Mouse (Mus musculus): ENCODE measurements around the gene Gfer. TPM values are rescaled to one million over a fixed set of nuclear protein-coding genes. Genes with fewer than 3 reads are reported as not detected.

Gfer gene
- polyA plus RNA-seq, 1 experiment, result 29.8 TPM

DNA sequence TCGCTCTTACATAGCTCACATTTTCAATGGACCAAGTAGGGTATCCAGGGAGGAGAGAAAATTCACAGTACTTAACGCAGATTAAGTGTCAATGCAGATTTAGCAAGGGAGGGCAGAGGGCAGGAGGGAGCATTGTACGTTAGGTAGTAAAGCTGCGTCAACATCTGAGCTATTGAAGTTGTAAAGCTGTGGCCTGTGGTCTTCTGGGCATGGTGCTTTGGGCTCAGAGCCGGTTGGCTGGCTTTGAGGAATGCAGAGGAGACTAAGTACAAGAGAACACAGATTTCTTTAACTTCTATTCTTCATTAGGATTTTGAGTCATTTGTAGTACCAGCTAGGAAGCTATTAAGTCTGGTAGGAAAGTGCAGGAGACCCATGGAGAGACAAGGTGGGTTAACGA is 19.6 kb upstream of the Gfer start:
- peaks cover 6% of the 10 kb centered on the region; the same call in 1 of the 2 replicates for H3K4me1 ChIP-seq (ENCODE audit: control insufficient read depth, insufficient read depth, low read length)
- no peaks in the 10 kb centered on the region for H3K36me3 ChIP-seq (ENCODE audit: control insufficient read depth, insufficient read depth, low read length)
- H3K27me3 ChIP-seq (replicated peaks; ENCODE audit: control insufficient read depth, insufficient read depth, low read length), result no peaks in the 10 kb centered on the region
- peak; percentile 23 for DNase-seq
- TF ChIP-seq CTCF (conservative IDR thresholded peaks at IDR 0.05; ENCODE audit: insufficient read depth, insufficient read length, low read depth, low read length), result no peak
- TF ChIP-seq POLR2A (IDR thresholded peaks at IDR 0.05; ENCODE audit: low read depth, low read length), result no peak
- no peak overlapping the region for H3K27ac ChIP-seq (ENCODE audit: insufficient read depth, low read depth, low read length)
- WGBS, result 50% methylated on average over 6 of the region's 6 CpGs
- no peak overlapping the region for H3K4me3 ChIP-seq (ENCODE audit: insufficient read depth, low read depth, low read length)

DNA sequence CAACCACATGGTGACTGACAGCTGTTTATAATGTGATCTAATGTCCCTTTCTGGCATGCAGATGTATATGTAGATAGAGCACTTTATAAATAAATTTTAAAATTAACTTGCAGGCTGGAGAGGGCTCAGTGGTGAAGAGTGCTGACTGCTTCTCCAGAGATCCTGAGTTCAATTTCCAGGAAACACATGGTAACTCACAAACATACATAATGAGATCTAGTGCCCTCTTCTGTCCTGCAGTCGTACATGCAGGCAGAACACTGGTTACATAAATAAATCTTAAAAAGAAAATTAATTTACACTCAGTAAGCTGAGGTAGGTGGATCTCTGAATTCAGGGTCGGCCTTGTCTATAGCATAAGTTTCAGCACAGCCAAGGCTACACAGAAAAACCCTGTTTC is 12.7 kb upstream of the Gfer start:
- no peak overlapping the region for H3K27ac ChIP-seq (ENCODE audit: insufficient read depth, low read depth, low read length)
- WGBS, result 30% methylated on average over 2 of the region's 2 CpGs
- TF ChIP-seq POLR2A (IDR thresholded peaks at IDR 0.05; ENCODE audit: low read depth, low read length), result no peak
- TF ChIP-seq CTCF (conservative IDR thresholded peaks at IDR 0.05; ENCODE audit: insufficient read depth, insufficient read length, low read depth, low read length), result 0 out of 2 replicates have a peak, but pooled peaks have one; percentile 1

DNA sequence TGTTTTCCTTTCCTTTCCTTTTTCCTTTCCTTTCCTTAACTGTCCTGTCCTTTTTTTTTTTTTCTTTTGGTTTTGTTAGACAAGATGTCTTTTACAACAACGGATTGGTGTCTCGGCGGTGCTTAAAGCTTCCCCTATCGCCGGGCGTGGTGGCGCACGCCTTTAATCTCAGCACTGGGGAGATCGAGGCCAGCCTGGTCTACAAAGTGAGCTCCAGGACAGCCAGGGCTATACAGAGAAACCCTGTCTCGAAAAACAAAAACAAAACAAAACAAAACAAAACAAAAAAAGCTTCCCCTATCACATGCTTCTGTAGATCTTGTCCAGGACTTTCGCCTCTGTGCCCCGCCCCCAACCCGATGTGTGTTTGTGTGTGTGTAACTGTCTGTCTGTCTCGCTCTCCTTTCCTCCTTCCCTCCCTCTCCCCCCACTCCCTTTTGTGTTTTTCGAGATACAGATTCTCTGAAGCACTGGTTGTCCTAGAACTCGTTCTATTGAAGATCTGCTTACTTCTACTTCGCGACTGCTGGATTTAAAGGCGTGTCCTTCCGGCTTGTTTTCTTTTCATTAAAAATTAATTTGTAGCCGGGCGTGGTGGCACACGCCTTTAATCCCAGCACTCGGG is 12.0 kb upstream of the Gfer start:
- H3K27ac ChIP-seq (ENCODE audit: insufficient read depth, low read depth, low read length), result peak overlapping the region; percentile 18; the same call in 1 of the 2 replicates
- DNase-seq, result peak; percentile 40
- WGBS, result 2% methylated on average over 24 of the region's 24 CpGs
- H3K27me3 ChIP-seq (replicated peaks; ENCODE audit: control insufficient read depth, insufficient read depth, low read length), result no peaks in the 10 kb centered on the region
- no peaks in the 10 kb centered on the region; the same call in 1 of the 2 replicates for H3K4me1 ChIP-seq (ENCODE audit: control insufficient read depth, insufficient read depth, low read length)
- TF ChIP-seq CTCF (conservative IDR thresholded peaks at IDR 0.05; ENCODE audit: insufficient read depth, insufficient read length, low read depth, low read length) (no peak), POLR2A (IDR thresholded peaks at IDR 0.05; ENCODE audit: low read depth, low read length) (no peak)
- H3K36me3 ChIP-seq (ENCODE audit: control insufficient read depth, insufficient read depth, low read length), result no peaks in the 10 kb centered on the region
- peak overlapping the region; percentile 58 for H3K4me3 ChIP-seq (ENCODE audit: insufficient read depth, low read depth, low read length)

More for the DNA sequence above, 12.7 kb upstream of the Gfer start:
- DNase-seq, result peak; percentile 27
- no peaks in the 10 kb centered on the region; the same call in 1 of the 2 replicates for H3K4me1 ChIP-seq (ENCODE audit: control insufficient read depth, insufficient read depth, low read length)
- H3K4me3 ChIP-seq (ENCODE audit: insufficient read depth, low read depth, low read length), result no peak overlapping the region
- H3K27me3 ChIP-seq (replicated peaks; ENCODE audit: control insufficient read depth, insufficient read depth, low read length), result no peaks in the 10 kb centered on the region
- H3K36me3 ChIP-seq (ENCODE audit: control insufficient read depth, insufficient read depth, low read length), result no peaks in the 10 kb centered on the region

DNA sequence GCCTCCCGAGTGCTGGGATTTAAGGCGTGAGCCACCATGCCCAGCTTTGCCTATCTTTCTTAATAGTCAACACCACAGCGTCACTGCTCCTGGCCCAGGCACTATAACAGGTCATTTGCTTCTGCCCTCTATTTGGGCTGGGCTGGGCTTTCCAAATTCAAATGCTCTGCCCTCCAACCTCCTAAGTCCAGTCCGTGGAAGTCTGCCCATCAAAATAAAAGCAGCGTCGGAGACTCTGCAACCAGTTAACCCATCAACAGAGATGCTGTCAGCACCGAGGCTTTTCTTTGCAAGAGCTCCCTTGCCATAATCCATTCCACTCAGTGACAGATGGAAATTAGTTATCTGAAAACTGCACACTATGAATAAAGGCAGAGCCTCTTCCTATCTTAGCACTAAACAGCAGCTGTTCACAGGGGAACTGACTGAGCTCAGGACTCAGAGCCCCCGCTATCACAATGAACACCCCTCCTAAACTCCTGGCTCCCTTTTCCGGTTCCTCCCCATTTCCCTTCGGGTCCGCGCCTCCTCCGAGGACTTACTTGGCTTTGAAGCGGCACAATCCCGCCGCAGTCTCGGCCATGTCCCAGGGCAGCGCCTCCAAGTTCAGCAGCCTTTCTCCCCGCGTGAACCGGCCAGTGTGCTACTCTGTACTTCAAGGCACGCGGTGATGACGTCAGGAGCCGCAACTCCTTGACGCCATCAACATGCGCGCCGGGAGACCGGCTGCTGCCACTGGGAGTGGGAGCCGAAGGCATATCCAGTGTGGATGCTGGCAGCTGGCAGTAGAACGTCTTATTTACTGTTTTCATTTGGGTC is 11.2 kb upstream of the Gfer start, which contains the start of gene Tbl3:
Gene Tbl3, minus strand, starts transcription at position 679 of the 819 bp plus-strand sequence.
- 4% methylated on average over 32 of the region's 32 CpGs for WGBS
- no peaks in the 10 kb centered on the region for H3K36me3 ChIP-seq (ENCODE audit: control insufficient read depth, insufficient read depth, low read length)
- H3K27ac ChIP-seq (ENCODE audit: insufficient read depth, low read depth, low read length), result peak within 1 kb of the TSS; percentile 21; the same call in 1 of the 2 replicates
- H3K4me3 ChIP-seq (ENCODE audit: insufficient read depth, low read depth, low read length), result peak within 1 kb of the TSS; percentile 58
- DNase-seq, result peak; percentile 97
- peak; percentile 74 for TF ChIP-seq POLR2A (IDR thresholded peaks at IDR 0.05; ENCODE audit: low read depth, low read length)
- no peak for TF ChIP-seq CTCF (conservative IDR thresholded peaks at IDR 0.05; ENCODE audit: insufficient read depth, insufficient read length, low read depth, low read length)
- H3K27me3 ChIP-seq (replicated peaks; ENCODE audit: control insufficient read depth, insufficient read depth, low read length), result no peaks in the 10 kb centered on the region
- no peaks in the 10 kb centered on the region; the same call in 1 of the 2 replicates for H3K4me1 ChIP-seq (ENCODE audit: control insufficient read depth, insufficient read depth, low read length)

DNA sequence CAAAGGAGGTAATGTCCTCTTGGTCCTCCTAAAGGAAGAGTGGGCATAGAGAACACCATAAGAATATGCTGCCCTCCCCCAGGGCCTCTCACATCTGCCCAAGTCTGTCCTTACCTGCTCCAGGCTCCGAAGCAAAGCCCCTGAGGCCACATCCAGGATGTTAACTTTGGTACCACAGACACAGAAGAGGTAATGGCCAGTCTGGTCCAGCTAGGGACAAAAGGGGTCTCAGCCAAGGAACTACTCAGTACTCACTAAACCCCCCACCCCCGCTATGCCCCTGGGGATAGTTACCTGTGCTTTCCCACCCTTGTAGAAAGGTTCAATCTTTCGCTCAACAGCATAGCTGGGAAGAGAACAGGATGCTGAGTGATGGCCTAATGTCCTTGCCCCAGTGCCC is 9.9 kb upstream of the Gfer start:
- H3K27ac ChIP-seq (ENCODE audit: insufficient read depth, low read depth, low read length), result no peak overlapping the region
- no peaks in the 10 kb centered on the region; the same call in 1 of the 2 replicates for H3K4me1 ChIP-seq (ENCODE audit: control insufficient read depth, insufficient read depth, low read length)
- TF ChIP-seq CTCF (conservative IDR thresholded peaks at IDR 0.05; ENCODE audit: insufficient read depth, insufficient read length, low read depth, low read length) (no peak), POLR2A (IDR thresholded peaks at IDR 0.05; ENCODE audit: low read depth, low read length) (no peak)
- H3K36me3 ChIP-seq (ENCODE audit: control insufficient read depth, insufficient read depth, low read length), result no peaks in the 10 kb centered on the region
- no peaks in the 10 kb centered on the region for H3K27me3 ChIP-seq (replicated peaks; ENCODE audit: control insufficient read depth, insufficient read depth, low read length)
- DNase-seq, result no peak
- H3K4me3 ChIP-seq (ENCODE audit: insufficient read depth, low read depth, low read length), result no peak overlapping the region
- WGBS, result 93% methylated on average over 3 of the region's 3 CpGs

DNA sequence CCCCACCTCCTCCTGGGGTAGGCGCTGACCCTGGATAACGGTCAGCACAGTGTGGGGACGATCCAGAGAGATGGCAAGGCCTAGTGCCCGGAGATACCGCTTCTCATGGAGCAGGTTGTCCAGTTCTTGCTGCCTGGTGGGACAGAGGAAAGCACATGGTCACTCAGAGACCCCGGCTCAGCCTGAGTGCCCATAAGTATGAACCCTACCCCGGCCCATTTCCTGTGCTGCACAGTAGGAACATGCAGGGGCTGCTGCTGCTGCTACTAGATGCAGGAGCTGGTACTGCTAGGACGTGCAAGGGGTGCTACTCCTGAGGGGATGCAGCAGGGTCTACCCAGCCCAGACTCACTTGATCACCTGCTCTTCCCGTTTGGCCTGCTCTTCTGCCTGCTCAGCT is 5.3 kb upstream of the Gfer start:
- 88% methylated on average over 9 of the region's 9 CpGs for WGBS
- no peak overlapping the region for H3K4me3 ChIP-seq (ENCODE audit: insufficient read depth, low read depth, low read length)

DNA sequence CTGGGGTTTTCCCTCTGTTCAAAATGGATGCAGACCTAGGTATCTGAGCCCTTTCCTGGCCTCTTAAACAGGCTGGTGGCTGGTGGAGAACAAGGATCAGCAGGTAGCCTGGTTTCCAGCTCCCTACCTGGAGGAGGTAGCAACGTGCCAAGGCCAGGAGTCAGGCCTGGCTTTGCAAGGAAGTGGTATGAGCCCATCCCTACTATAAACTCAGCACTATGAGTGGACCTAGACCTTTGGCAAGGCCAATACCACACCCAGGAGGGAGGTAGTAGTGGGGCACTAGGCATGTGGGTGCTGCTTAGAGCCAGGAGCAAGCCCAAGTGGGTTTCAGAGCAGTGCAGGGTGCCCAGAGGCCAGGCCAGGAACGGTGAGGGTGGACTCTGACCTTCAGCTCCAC is 3.5 kb upstream of the Gfer start:
- DNase-seq, result no peak
- Histone ChIP-seq H3K27ac (ENCODE audit: insufficient read depth, low read depth, low read length) (no peak overlapping the region), H3K36me3 (ENCODE audit: control insufficient read depth, insufficient read depth, low read length) (no peaks in the 10 kb centered on the region), H3K4me1 (ENCODE audit: control insufficient read depth, insufficient read depth, low read length) (no peaks in the 10 kb centered on the region), H3K4me3 (ENCODE audit: insufficient read depth, low read depth, low read length) (no peak overlapping the region), H3K27me3 (replicated peaks; ENCODE audit: control insufficient read depth, insufficient read depth, low read length) (no peaks in the 10 kb centered on the region)
- no peak for TF ChIP-seq CTCF (conservative IDR thresholded peaks at IDR 0.05; ENCODE audit: insufficient read depth, insufficient read length, low read depth, low read length)
- no peak for TF ChIP-seq POLR2A (IDR thresholded peaks at IDR 0.05; ENCODE audit: low read depth, low read length)
- WGBS, result 68% methylated on average over 2 of the region's 2 CpGs

More for the DNA sequence above, 5.3 kb upstream of the Gfer start:
- TF ChIP-seq POLR2A (IDR thresholded peaks at IDR 0.05; ENCODE audit: low read depth, low read length) (no peak), CTCF (conservative IDR thresholded peaks at IDR 0.05; ENCODE audit: insufficient read depth, insufficient read length, low read depth, low read length) (no peak)
- Histone ChIP-seq H3K27ac (ENCODE audit: insufficient read depth, low read depth, low read length) (no peak overlapping the region), H3K4me1 (ENCODE audit: control insufficient read depth, insufficient read depth, low read length) (no peaks in the 10 kb centered on the region), H3K36me3 (ENCODE audit: control insufficient read depth, insufficient read depth, low read length) (no peaks in the 10 kb centered on the region), H3K27me3 (replicated peaks; ENCODE audit: control insufficient read depth, insufficient read depth, low read length) (no peaks in the 10 kb centered on the region)
- DNase-seq, result no peak
